Mouse (Mus musculus) erythroblast, embryonic 14.5 days (primary cell): ENCODE results near the gene Lrpap1.

Experiments used
- GATA1 ChIP-seq: IDR thresholded peaks from 2 replicates; pipeline ENCODE4 v1.6.1; 2012; ENCODE audit warnings: low read length, inconsistent platforms, mixed read lengths
- TAL1 ChIP-seq: IDR thresholded peaks from 3 replicates; pipeline ENCODE4 v1.6.1; 2012; ENCODE audit warnings: low read length, inconsistent platforms, mixed read lengths

- no peak for TF ChIP-seq TAL1
- TF ChIP-seq GATA1: no peak
These were observed 344 bp upstream of the Lrpap1 start for GRCm38 (mm10) chr5:35105922-35106298.
